In genomic region chr11:16751457-16751982, GRCm38 (mm10) we compare ENCODE assay signal across 8 mouse cellular contexts. TPM values are rescaled to one million over a fixed set of nuclear protein-coding genes. Genes with fewer than 3 reads are reported as not detected.
DNase-seq lines count a peak whose midpoint lies in the region; ATAC-seq and TF ChIP-seq lines count a peak whose summit lies in the region.

No protein-coding gene starts in this region.

- H3K4me3 ChIP-seq in heart, embryonic 13.5 days, result peak overlapping the region; percentile 73
- peak overlapping the region; percentile 61 for H3K4me3 ChIP-seq in embryonic facial prominence, embryonic 11.5 days (ENCODE audit: low read depth, low read length)
- peak overlapping the region; percentile 70 for H3K4me3 ChIP-seq in kidney, postnatal 0 days (replicated peaks; ENCODE audit: low read depth, low read length)
- H3K4me3 ChIP-seq in midbrain, embryonic 10.5 days, result peak overlapping the region; percentile 59

- peaks cover 14% of the 10 kb centered on the region for H3K4me1 ChIP-seq in heart, embryonic 13.5 days
- H3K4me1 ChIP-seq in embryonic facial prominence, embryonic 11.5 days (ENCODE audit: control insufficient read depth, insufficient read depth, low read length), result peaks cover 3% of the 10 kb centered on the region; the same call in 1 of the 2 replicates
- no peaks in the 10 kb centered on the region; the same call in 1 of the 2 replicates for H3K4me1 ChIP-seq in kidney, postnatal 0 days (replicated peaks; ENCODE audit: insufficient read depth, low read length)
- H3K4me1 ChIP-seq in midbrain, embryonic 10.5 days, result peaks cover 18% of the 10 kb centered on the region

- H3K27ac ChIP-seq in heart, embryonic 13.5 days (replicated peaks), result no peak overlapping the region
- H3K27ac ChIP-seq in embryonic facial prominence, embryonic 11.5 days (replicated peaks; ENCODE audit: low read depth, low read length), result no peak overlapping the region
- H3K27ac ChIP-seq in kidney, postnatal 0 days, result no peak overlapping the region
- 0 out of 2 replicates have a peak overlapping the region, but pooled peaks have one; percentile 46 for H3K27ac ChIP-seq in midbrain, embryonic 10.5 days (replicated peaks)

- DNase-seq in heart, adult 8-10 months (ENCODE audit: low spot score), result no peak
- no peak for DNase-seq in embryonic facial prominence, embryonic 11.5 days (ENCODE audit: low spot score)
- DNase-seq in kidney, postnatal 0 days (ENCODE audit: low spot score), result no peak
- DNase-seq in midbrain, embryonic 10.5 days (ENCODE audit: low spot score), result no peak
- no peak for DNase-seq in cerebellum, adult 18-20 months
- DNase-seq in adrenal gland, postnatal 10 days, result no peak
- DNase-seq in thymus, postnatal 0 days (ENCODE audit: low spot score), result no peak

- peaks cover 54% of the 10 kb centered on the region for H3K27me3 ChIP-seq in heart, embryonic 13.5 days (replicated peaks)
- H3K27me3 ChIP-seq in embryonic facial prominence, embryonic 11.5 days (ENCODE audit: control insufficient read depth, insufficient read depth, low read length), result peaks cover 19% of the 10 kb centered on the region
- no peaks in the 10 kb centered on the region for H3K27me3 ChIP-seq in kidney, postnatal 0 days (ENCODE audit: insufficient read depth, low read length)
- peaks cover 50% of the 10 kb centered on the region for H3K27me3 ChIP-seq in midbrain, embryonic 10.5 days (ENCODE audit: low read depth, poor library complexity, severe bottlenecking)

- H3K9me3 ChIP-seq in heart, embryonic 13.5 days, result no peaks in the 10 kb centered on the region
- no peaks in the 10 kb centered on the region for H3K9me3 ChIP-seq in embryonic facial prominence, embryonic 11.5 days (replicated peaks; ENCODE audit: control insufficient read depth, low read length)
- H3K9me3 ChIP-seq in kidney, postnatal 0 days (replicated peaks; ENCODE audit: low read length), result no peaks in the 10 kb centered on the region
- H3K9me3 ChIP-seq in midbrain, embryonic 10.5 days (replicated peaks), result no peaks in the 10 kb centered on the region

- H3K4me2 ChIP-seq in heart, embryonic 13.5 days, result peak overlapping the region; percentile 96
- peak overlapping the region; percentile 95 for H3K4me2 ChIP-seq in embryonic facial prominence, embryonic 11.5 days (ENCODE audit: low read depth, low read length)
- peak overlapping the region; percentile 96 for H3K4me2 ChIP-seq in kidney, postnatal 0 days (ENCODE audit: low read length)

- TF ChIP-seq CTCF in kidney, postnatal 0 days (IDR thresholded peaks at IDR 0.05; ENCODE audit: low read depth), result no peak

- ATAC-seq in heart, embryonic 13.5 days (ENCODE audit: extremely low read depth, insufficient number of reproducible peaks, low FRiP score, low TSS enrichment), result no peak
- peak; percentile 18; the same call in 1 of the 2 replicates for ATAC-seq in embryonic facial prominence, embryonic 11.5 days (replicated peaks; ENCODE audit: insufficient number of reproducible peaks, low FRiP score, low TSS enrichment, low read depth)
- no peak; the same call in 1 of the 2 replicates for ATAC-seq in kidney, postnatal 0 days (replicated peaks; ENCODE audit: low FRiP score, low read depth)

- H3K9ac ChIP-seq in heart, embryonic 13.5 days, result peak overlapping the region; percentile 78
- no peak overlapping the region for H3K9ac ChIP-seq in embryonic facial prominence, embryonic 11.5 days (replicated peaks; ENCODE audit: low read length)
- no peak overlapping the region for H3K9ac ChIP-seq in kidney, postnatal 0 days (ENCODE audit: low read depth, low read length)

- 30% methylated on average over 7 of the region's 7 CpGs for WGBS in heart, embryonic 13.5 days
- WGBS in embryonic facial prominence, embryonic 11.5 days, result 34% methylated on average over 7 of the region's 7 CpGs
- WGBS in kidney, postnatal 0 days, result 37% methylated on average over 7 of the region's 7 CpGs
- 37% methylated on average over 7 of the region's 7 CpGs for WGBS in midbrain, embryonic 10.5 days

- no peaks in the 10 kb centered on the region for H3K36me3 ChIP-seq in heart, embryonic 13.5 days
- no peaks in the 10 kb centered on the region for H3K36me3 ChIP-seq in embryonic facial prominence, embryonic 11.5 days (replicated peaks; ENCODE audit: control insufficient read depth, insufficient read depth, low read depth, low read length)
- no peaks in the 10 kb centered on the region for H3K36me3 ChIP-seq in kidney, postnatal 0 days (ENCODE audit: insufficient read depth, low read length)
- H3K36me3 ChIP-seq in midbrain, embryonic 10.5 days, result no peaks in the 10 kb centered on the region

RNA-seq across cellular contexts. Expression of gene Egfr, which starts 0.5 kb away (rescaled TPM):
- 2.0 and 2.5 TPM in 2 replicates for polyA plus RNA-seq in heart, embryonic 13.5 days (2015; fragmentation: Nextera tagmentation; extraction: Ambion mirVana)
- total RNA-seq in heart, adult 8-10 months (2022), result 1 to 10 TPM; 4.1 to 6.4 (median 5.1) TPM
- 6.4 and 8.8 TPM in 2 replicates for polyA plus RNA-seq in embryonic facial prominence, embryonic 11.5 days (2014; fragmentation: Nextera tagmentation; extraction: Ambion mirVana)
- 4.1 and 4.6 TPM in 2 replicates for polyA plus RNA-seq in kidney, postnatal 0 days (2015; fragmentation: Nextera tagmentation; extraction: Ambion mirVana)
- 3.5 TPM in 2 replicates for polyA plus RNA-seq in midbrain, embryonic 10.5 days (2016; fragmentation: Nextera tagmentation; extraction: Ambion mirVana)
- total RNA-seq in adrenal gland, postnatal 10 days (2021), result 10 to 100 TPM; 15.5 to 23.5 TPM
- 4.2 and 8.1 TPM in 2 replicates for polyA plus RNA-seq in thymus, postnatal 0 days (2015; fragmentation: Nextera tagmentation; extraction: Ambion mirVana)
